Mouse (Mus musculus) CH12.LX (cell line): ENCODE results near the gene Epha6. TPM values are rescaled to one million over a fixed set of nuclear protein-coding genes. Genes with fewer than 3 reads are reported as not detected.

Experiments
- DNase-seq: peaks from one replicate; pipeline ENCODE4 v3.0.0-alpha.2; 2013; ENCODE audit errors: extremely low read depth
- H3K27ac ChIP-seq: 2 replicates; pipeline ENCODE4 v1.5.1; 2012; ENCODE audit warnings: low read depth, mild to moderate bottlenecking, control low read depth, moderate library complexity; ENCODE audit not compliant: insufficient read depth
- H3K27me3 ChIP-seq: replicated peaks from 2 replicates; pipeline ENCODE3; 2012; ENCODE audit warnings: inconsistent platforms
- H3K36me3 ChIP-seq, 2 experiments: replicated peaks in 1 of 2; 2 replicates each; pipeline versions ENCODE3 to v1.6.1; 2012; ENCODE audit warnings: inconsistent platforms in 1 of 2, low read length in 1 of 2, mild to moderate bottlenecking in 1 of 2, mixed read lengths in 1 of 2, moderate library complexity in 1 of 2; ENCODE audit not compliant: control insufficient read depth in 1 of 2, insufficient read depth in 1 of 2
- H3K4me1 ChIP-seq, 2 experiments: 2 replicates each; pipeline ENCODE4 v1.6.1; 2012; ENCODE audit warnings: inconsistent platforms in 1 of 2, moderate library complexity in 1 of 2; ENCODE audit not compliant: insufficient read depth in 2 of 2, control insufficient read depth in 1 of 2
- H3K4me2 ChIP-seq: 2 replicates; pipeline ENCODE4 v1.6.1; 2012; ENCODE audit warnings: low read depth, mild to moderate bottlenecking, control low read depth; ENCODE audit not compliant: poor library complexity, insufficient read depth, severe bottlenecking
- H3K4me3 ChIP-seq, 3 experiments: fragments of 150-350 bp in 1 of 3; sonication (generic) in 1 of 3; replicated peaks in 1 of 3; 2 replicates each; pipeline versions ENCODE3 to v1.5.1; 2011 to 2012; ENCODE audit warnings: low read depth in 2 of 3, low read length in 2 of 3, mild to moderate bottlenecking in 2 of 3, moderate library complexity in 2 of 3, control low read depth in 1 of 3, improper control_type of control experiment in 1 of 3, inconsistent platforms in 1 of 3, mixed read lengths in 1 of 3; ENCODE audit not compliant: poor library complexity in 1 of 3
- H3K79me2 ChIP-seq: replicated peaks from 2 replicates; pipeline ENCODE4 v1.6.1; 2012; ENCODE audit warnings: mild to moderate bottlenecking, moderate library complexity; ENCODE audit not compliant: control insufficient read depth, poor library complexity, insufficient read depth, severe bottlenecking; ENCODE audit errors: extremely low read depth
- H3K9ac ChIP-seq: 2 replicates; pipeline ENCODE4 v1.6.1; 2012; ENCODE audit warnings: low read depth, mild to moderate bottlenecking, control low read depth, moderate library complexity; ENCODE audit not compliant: insufficient read depth
- H3K9me3 ChIP-seq: replicated peaks from 2 replicates; pipeline ENCODE3; 2012; ENCODE audit warnings: low read length, inconsistent platforms, mixed read lengths
- CHD1 ChIP-seq: IDR thresholded peaks from 2 replicates; pipeline ENCODE4 v1.6.1; 2012; ENCODE audit warnings: low read depth, low read length, improper control_type of control experiment, inconsistent platforms
- CHD2 ChIP-seq: IDR thresholded peaks from 2 replicates; pipeline ENCODE4 v1.6.1; 2011; ENCODE audit warnings: low read length, improper control_type of control experiment
- E2F4 ChIP-seq: IDR thresholded peaks from 2 replicates; pipeline ENCODE4 v1.6.1; 2011; ENCODE audit warnings: low read depth, low read length, improper control_type of control experiment; ENCODE audit not compliant: insufficient replicate concordance
- EP300 ChIP-seq: IDR thresholded peaks from 2 replicates; pipeline ENCODE4 v1.6.1; 2011; ENCODE audit warnings: low read length, improper control_type of control experiment
- IRF4 ChIP-seq: IDR thresholded peaks from 2 replicates; pipeline ENCODE4 v1.6.1; 2014; ENCODE audit warnings: low read depth, mild to moderate bottlenecking, inconsistent platforms, low read length, improper control_type of control experiment
- JUN ChIP-seq: IDR thresholded peaks from 2 replicates; pipeline ENCODE4 v1.6.1; 2011; ENCODE audit warnings: low read depth, mild to moderate bottlenecking, low read length, improper control_type of control experiment, moderate library complexity; ENCODE audit not compliant: insufficient read depth
- MAFK ChIP-seq: IDR thresholded peaks from 2 replicates; pipeline ENCODE4 v1.6.1; 2011; ENCODE audit warnings: low read length, improper control_type of control experiment; ENCODE audit not compliant: insufficient replicate concordance
- NELFE ChIP-seq: IDR thresholded peaks from 2 replicates; pipeline ENCODE4 v1.6.1; 2011; ENCODE audit warnings: low read depth, low read length, improper control_type of control experiment
- POLR2AphosphoS2 ChIP-seq: IDR thresholded peaks from 2 replicates; pipeline ENCODE4 v1.6.1; 2011; ENCODE audit warnings: low read depth, low read length, improper control_type of control experiment
- RAD21 ChIP-seq: IDR thresholded peaks from 2 replicates; pipeline ENCODE4 v1.6.1; 2011; ENCODE audit warnings: low read depth, mild to moderate bottlenecking, low read length, improper control_type of control experiment, moderate library complexity
- RCOR1 ChIP-seq: conservative IDR thresholded peaks from 2 replicates; pipeline ENCODE4 v1.6.1; 2012; ENCODE audit warnings: low read depth, mild to moderate bottlenecking, inconsistent platforms, low read length, improper control_type of control experiment
- SIN3A ChIP-seq: IDR thresholded peaks from 2 replicates; pipeline ENCODE4 v1.6.1; 2012; ENCODE audit warnings: low read length, improper control_type of control experiment, inconsistent platforms
- TCF12 ChIP-seq: IDR thresholded peaks from 2 replicates; pipeline ENCODE4 v1.6.1; 2014; ENCODE audit warnings: low read depth, mild to moderate bottlenecking, inconsistent platforms, low read length, improper control_type of control experiment
- UBTF ChIP-seq: IDR thresholded peaks from 2 replicates; pipeline ENCODE4 v1.6.1; 2012; ENCODE audit warnings: low read depth, mild to moderate bottlenecking, inconsistent platforms, low read length, improper control_type of control experiment, moderate library complexity
- ZKSCAN1 ChIP-seq: IDR thresholded peaks from 2 replicates; pipeline ENCODE4 v1.6.1; 2012; ENCODE audit warnings: low read depth, inconsistent platforms, low read length, improper control_type of control experiment, borderline replicate concordance
- ZNF384 ChIP-seq: IDR thresholded peaks from 2 replicates; pipeline ENCODE4 v1.6.1; 2012; ENCODE audit warnings: low read depth, low read length, improper control_type of control experiment, inconsistent platforms
- dilution Hi-C: fragments of 300-500 bp; cut with MboI; formaldehyde crosslinking; loops from 2 replicates; pipeline ENCODE4 v1.14.3; 2020; ENCODE audit warnings: low sequenced_read_pairs; ENCODE audit not compliant: extremely low pct_unique_long_range_greater_than_20kb, extremely low pct_ligation_motif_present
- in situ Hi-C: fragments of 300-500 bp; cut with MboI; formaldehyde crosslinking; loops from 3 replicates; pipeline ENCODE4 v1.14.3; 2019; ENCODE audit warnings: low sequenced_read_pairs, low pct_ligation_motif_present, low pct_unique_long_range_greater_than_20kb, mixed read lengths
- polyA plus RNA-seq: library from polyadenylated mRNA; unstranded; fragments of >175 nt; gene quantifications from 2 replicates; pipeline ENCODE4 v1.2.1, GENCODE M21; 2012; ENCODE audit warnings: low read depth; ENCODE audit not compliant: insufficient read length
- total RNA-seq, 2 experiments: library from RNA; depleted of rRNA; stranded (reverse); fragments of 300-350 nt in 1 of 2; fragments of >200 nt in 1 of 2; gene quantifications; 2 replicates each; pipeline ENCODE4 v1.2.3; 2012 to 2014

Gene Epha6
- total and polyA plus RNA-seq, 3 experiments: not detected

- Histone ChIP-seq H3K27ac (no peak overlapping the region), H3K79me2 (no peaks in the 10 kb centered on the region), H3K27me3 (no peaks in the 10 kb centered on the region), H3K36me3 (no peaks in the 10 kb centered on the region), H3K4me1 (no peaks in the 10 kb centered on the region), H3K9me3 (no peaks in the 10 kb centered on the region), H3K9ac (no peak overlapping the region), H3K4me3 (no peak overlapping the region), H3K4me2 (no peak overlapping the region)
- no peak for DNase-seq
- dilution Hi-C loops: no loop called here
- TF ChIP-seq IRF4 (no peak), SIN3A (no peak), ZKSCAN1 (no peak), POLR2AphosphoS2 (no peak), CHD2 (no peak), CHD1 (no peak), UBTF (no peak), TCF12 (no peak), E2F4 (no peak), RAD21 (no peak), NELFE (no peak)
- in situ Hi-C loops: no loop called here
Observed at GRCm38 (mm10) chr16:59772297-59772696, 833.0 kb downstream of the Epha6 start.

GRCm38 (mm10) chr16:59770421-59770820 lies 834.9 kb downstream of the Epha6 start:
- no peaks in the 10 kb centered on the region for H3K9me3 ChIP-seq
- DNase-seq: no peak
- dilution Hi-C loops: no loop called here
- in situ Hi-C loops: no loop called here
- H3K36me3 ChIP-seq: no peaks in the 10 kb centered on the region
- no peaks in the 10 kb centered on the region for H3K79me2 ChIP-seq
- no peak overlapping the region for H3K4me3 ChIP-seq
- no peaks in the 10 kb centered on the region for H3K27me3 ChIP-seq
- no peak overlapping the region for H3K4me2 ChIP-seq
- no peak overlapping the region for H3K9ac ChIP-seq
- TF ChIP-seq MAFK (peak; percentile 89), EP300 (no peak), ZNF384 (no peak), JUN (no peak), RCOR1 (no peak)
- no peak overlapping the region for H3K27ac ChIP-seq
- H3K4me1 ChIP-seq: no peaks in the 10 kb centered on the region
